Mouse (Mus musculus) heart, adult 2 months (tissue): ENCODE results near the gene Tnfaip2.

Experiments used
- CTCF ChIP-seq: fragments of 200-600 bp; IDR thresholded peaks from 2 replicates; pipeline ENCODE4 v1.8.1; 2022; ENCODE audit warnings: antibody characterized with exemption, mild to moderate bottlenecking, moderate library complexity
- EP300 ChIP-seq: fragments of 200-500 bp; IDR thresholded peaks from 2 replicates; pipeline ENCODE4 v1.6.1; 2011; ENCODE audit warnings: low read depth, low read length, control low read depth; ENCODE audit not compliant: insufficient read depth
- POLR2A ChIP-seq: fragments of 200-500 bp; IDR thresholded peaks from 2 replicates; pipeline ENCODE4 v1.6.1; 2011; ENCODE audit warnings: mild to moderate bottlenecking, low read depth, low read length, control low read depth; ENCODE audit not compliant: insufficient read depth

DNA sequence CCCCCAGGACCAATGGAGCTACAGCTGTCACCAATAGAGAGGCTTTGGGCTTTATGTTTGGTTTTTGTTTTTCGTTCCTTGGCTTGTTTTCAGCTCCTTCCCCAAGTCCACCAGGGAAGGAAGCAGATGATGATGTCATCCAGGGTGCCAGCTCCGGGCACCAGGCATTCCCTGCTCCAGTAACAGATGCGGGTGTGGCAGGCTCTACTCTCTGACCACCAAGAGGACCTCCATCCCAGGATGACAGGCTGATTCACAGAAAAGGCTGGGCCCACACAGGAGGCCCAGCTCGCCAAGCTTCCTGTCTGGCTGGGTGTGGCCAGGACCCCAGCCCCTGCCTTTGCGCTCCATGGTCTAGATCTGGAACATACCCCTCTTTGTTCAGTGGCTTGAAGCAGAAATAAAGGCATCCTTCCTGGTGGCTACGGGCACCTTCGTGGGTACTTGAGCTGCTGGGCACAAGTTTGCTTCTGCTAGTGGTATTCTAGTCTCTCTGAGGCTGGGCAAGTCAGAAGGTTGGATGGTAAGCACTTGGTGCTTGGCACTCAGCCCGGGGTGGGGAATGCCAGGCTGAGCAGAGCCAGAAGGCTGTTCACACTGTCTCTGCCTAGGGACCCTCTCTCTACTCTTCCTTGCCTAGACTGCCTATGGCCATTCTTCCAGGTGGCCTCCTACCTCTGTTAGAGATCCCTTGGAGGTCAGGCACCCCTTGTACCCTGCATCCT is 30.5 kb upstream of the Tnfaip2 start:
- TF ChIP-seq CTCF (no peak), POLR2A (no peak), EP300 (no peak)
